Mouse (Mus musculus): ENCODE data around the gene Bmi1. TPM values are rescaled to one million over a fixed set of nuclear protein-coding genes. Genes with fewer than 3 reads are reported as not detected.

Gene Bmi1
- polyA plus RNA-seq, 2 experiments, result 28.5 to 39.6 TPM

GRCm38 (mm10) chr2:18690756-18691155 lies 13.9 kb downstream of the Bmi1 start:
- H3K9me3 ChIP-seq (ENCODE audit: control insufficient read depth, low read length), result no peaks in the 10 kb centered on the region
- ATAC-seq (ENCODE audit: low FRiP score, low read depth), result no peak
- peak overlapping the region; percentile 45 for H3K4me3 ChIP-seq (replicated peaks; ENCODE audit: low read length)
- DNase-seq (ENCODE audit: low spot score), result no peak
- H3K4me2 ChIP-seq (replicated peaks; ENCODE audit: low read depth, low read length, severe bottlenecking), result peak overlapping the region; percentile 81
- peaks cover 86% of the 10 kb centered on the region for H3K27me3 ChIP-seq (ENCODE audit: control insufficient read depth, insufficient read depth, low read length)
- no peak for TF ChIP-seq POLR2A (IDR thresholded peaks at IDR 0.05; ENCODE audit: borderline replicate concordance, extremely low read depth, insufficient read depth, insufficient read length)
- no peaks in the 10 kb centered on the region for H3K36me3 ChIP-seq (ENCODE audit: control insufficient read depth, insufficient read depth, low read length)
- H3K9ac ChIP-seq (ENCODE audit: low read depth, low read length, severe bottlenecking), result no peak overlapping the region
- WGBS, result 1% methylated on average over 9 of the region's 9 CpGs
- no peak overlapping the region for H3K27ac ChIP-seq (replicated peaks; ENCODE audit: low read depth, low read length)
- peaks cover 14% of the 10 kb centered on the region; the same call in 1 of the 2 replicates for H3K4me1 ChIP-seq (ENCODE audit: control insufficient read depth, insufficient read depth, low read length)

- Histone ChIP-seq H3K27ac (replicated peaks; ENCODE audit: low read depth, low read length) (no peak overlapping the region), H3K4me1 (ENCODE audit: control insufficient read depth, insufficient read depth, low read length) (peaks cover 14% of the 10 kb centered on the region; the same call in 1 of the 2 replicates), H3K4me3 (replicated peaks; ENCODE audit: low read length) (no peak overlapping the region), H3K9ac (ENCODE audit: low read depth, low read length, severe bottlenecking) (no peak overlapping the region), H3K9me3 (ENCODE audit: control insufficient read depth, low read length) (no peaks in the 10 kb centered on the region), H3K36me3 (ENCODE audit: control insufficient read depth, insufficient read depth, low read length) (no peaks in the 10 kb centered on the region), H3K4me2 (replicated peaks; ENCODE audit: low read depth, low read length, severe bottlenecking) (no peak overlapping the region), H3K27me3 (ENCODE audit: control insufficient read depth, insufficient read depth, low read length) (peaks cover 87% of the 10 kb centered on the region)
- DNase-seq (ENCODE audit: low spot score), result no peak
- no peak for TF ChIP-seq POLR2A (IDR thresholded peaks at IDR 0.05; ENCODE audit: borderline replicate concordance, extremely low read depth, insufficient read depth, insufficient read length)
- ATAC-seq (ENCODE audit: low FRiP score, low read depth), result no peak
Measured at GRCm38 (mm10) chr2:18692031-18692430, 15.2 kb downstream of the Bmi1 start.

GRCm38 (mm10) chr2:18692548-18692947 lies 15.7 kb downstream of the Bmi1 start:
- 0% methylated on average over 1 of the region's 1 CpGs for WGBS
- Histone ChIP-seq H3K4me3 (replicated peaks; ENCODE audit: low read length) (no peak overlapping the region), H3K27ac (replicated peaks; ENCODE audit: low read depth, low read length) (no peak overlapping the region), H3K27me3 (ENCODE audit: control insufficient read depth, insufficient read depth, low read length) (peaks cover 83% of the 10 kb centered on the region), H3K4me2 (replicated peaks; ENCODE audit: low read depth, low read length, severe bottlenecking) (no peak overlapping the region), H3K9me3 (ENCODE audit: control insufficient read depth, low read length) (no peaks in the 10 kb centered on the region), H3K9ac (ENCODE audit: low read depth, low read length, severe bottlenecking) (no peak overlapping the region), H3K36me3 (ENCODE audit: control insufficient read depth, insufficient read depth, low read length) (no peaks in the 10 kb centered on the region), H3K4me1 (ENCODE audit: control insufficient read depth, insufficient read depth, low read length) (peaks cover 14% of the 10 kb centered on the region; the same call in 1 of the 2 replicates)
- ATAC-seq (ENCODE audit: low FRiP score, low read depth) (no peak), DNase-seq (ENCODE audit: low spot score) (no peak)
- no peak for TF ChIP-seq POLR2A (IDR thresholded peaks at IDR 0.05; ENCODE audit: borderline replicate concordance, extremely low read depth, insufficient read depth, insufficient read length)

DNA sequence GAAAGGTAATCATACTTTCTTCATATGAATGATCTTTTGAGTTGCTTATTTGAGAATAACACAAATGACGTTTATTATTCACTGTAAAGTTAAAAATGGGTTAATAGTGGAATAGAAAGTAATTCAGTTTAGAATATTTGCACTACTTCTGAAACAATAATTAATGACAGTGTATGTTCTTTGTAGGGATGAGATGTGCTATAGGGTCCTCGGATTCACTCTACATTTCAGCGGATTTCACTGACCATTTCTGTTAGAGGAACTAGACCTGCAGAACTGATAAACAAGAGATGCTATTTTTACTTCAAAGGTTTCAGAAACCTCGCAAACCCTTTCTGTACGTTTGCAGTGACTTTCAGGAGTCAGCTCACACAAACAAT lies 16.7 kb downstream of the Bmi1 start:
- WGBS, result 2% methylated on average over 5 of the region's 5 CpGs

DNA sequence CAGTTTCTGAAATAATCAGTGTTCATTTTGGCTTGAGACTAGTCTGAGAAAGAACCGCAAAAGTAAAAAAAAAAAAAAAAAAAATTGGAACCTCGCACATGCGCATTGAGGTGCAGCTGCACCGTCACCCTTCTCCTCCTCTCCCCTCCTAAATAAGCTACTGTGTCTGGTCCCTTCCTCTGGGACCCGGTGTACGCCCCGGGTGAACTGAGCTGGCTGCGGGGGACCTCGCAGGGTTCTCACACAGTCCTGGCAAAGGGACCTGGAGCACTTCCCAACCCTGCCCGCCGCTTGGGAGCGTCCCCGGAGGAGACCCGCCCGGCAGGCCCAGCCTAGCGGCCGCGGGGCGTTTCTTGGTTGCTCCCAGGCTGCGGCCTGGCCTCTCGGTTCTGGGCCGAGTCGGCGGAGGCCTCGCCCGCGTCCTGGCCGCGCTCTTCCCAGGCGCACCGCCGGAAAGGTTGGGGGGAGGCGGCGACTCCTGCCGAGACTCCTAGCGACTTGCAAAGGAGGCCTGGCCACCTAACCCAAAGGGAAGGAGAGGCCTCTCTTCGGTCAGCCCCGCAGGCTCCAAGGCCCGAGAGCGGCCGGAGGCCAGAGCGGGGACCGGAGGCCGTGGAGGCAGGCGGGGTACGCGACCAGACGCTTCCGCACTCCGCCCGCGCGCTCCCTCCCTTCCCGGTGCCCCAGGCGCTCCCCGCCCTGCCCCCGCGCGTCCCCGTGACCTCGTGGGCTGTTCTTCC lies 17.2 kb downstream of the Bmi1 start, which contains the start of gene Spag6:
TSS of gene Spag6 (plus strand) at position 162 of the 740 bp plus-strand sequence.
- ATAC-seq (ENCODE audit: low FRiP score, low read depth), result peak; percentile 80

More for the DNA sequence above, 16.7 kb downstream of the Bmi1 start:
- Histone ChIP-seq H3K4me3 (replicated peaks; ENCODE audit: low read length) (peak overlapping the region; percentile 69), H3K27ac (replicated peaks; ENCODE audit: low read depth, low read length) (no peak overlapping the region), H3K9ac (ENCODE audit: low read depth, low read length, severe bottlenecking) (peak overlapping the region; percentile 88; the same call in 1 of the 2 replicates), H3K4me1 (ENCODE audit: control insufficient read depth, insufficient read depth, low read length) (peaks cover 14% of the 10 kb centered on the region), H3K27me3 (ENCODE audit: control insufficient read depth, insufficient read depth, low read length) (peaks cover 83% of the 10 kb centered on the region), H3K9me3 (ENCODE audit: control insufficient read depth, low read length) (no peaks in the 10 kb centered on the region), H3K4me2 (replicated peaks; ENCODE audit: low read depth, low read length, severe bottlenecking) (peak overlapping the region; percentile 92), H3K36me3 (ENCODE audit: control insufficient read depth, insufficient read depth, low read length) (no peaks in the 10 kb centered on the region)
- no peak for ATAC-seq (ENCODE audit: low FRiP score, low read depth)
- no peak for TF ChIP-seq POLR2A (IDR thresholded peaks at IDR 0.05; ENCODE audit: borderline replicate concordance, extremely low read depth, insufficient read depth, insufficient read length)
- DNase-seq (ENCODE audit: low spot score), result no peak

More for the DNA sequence above, 17.2 kb downstream of the Bmi1 start, which contains the start of gene Spag6:
- Histone ChIP-seq H3K4me1 (ENCODE audit: control insufficient read depth, insufficient read depth, low read length) (peaks cover 17% of the 10 kb centered on the region), H3K27me3 (ENCODE audit: control insufficient read depth, insufficient read depth, low read length) (peaks cover 83% of the 10 kb centered on the region), H3K4me3 (replicated peaks; ENCODE audit: low read length) (peak within 1 kb of the TSS; percentile 69), H3K36me3 (ENCODE audit: control insufficient read depth, insufficient read depth, low read length) (no peaks in the 10 kb centered on the region), H3K4me2 (replicated peaks; ENCODE audit: low read depth, low read length, severe bottlenecking) (peak within 1 kb of the TSS; percentile 92), H3K9me3 (ENCODE audit: control insufficient read depth, low read length) (no peaks in the 10 kb centered on the region), H3K27ac (replicated peaks; ENCODE audit: low read depth, low read length) (peak within 1 kb of the TSS; percentile 63), H3K9ac (ENCODE audit: low read depth, low read length, severe bottlenecking) (peak within 1 kb of the TSS; percentile 88)
- no peak for TF ChIP-seq POLR2A (IDR thresholded peaks at IDR 0.05; ENCODE audit: borderline replicate concordance, extremely low read depth, insufficient read depth, insufficient read length)
- DNase-seq (ENCODE audit: low spot score), result peak; percentile 59
- under 1% methylated on average over 45 of the region's 61 CpGs for WGBS
